Mouse (Mus musculus): ENCODE results near the gene Il17f.
"Not testable (repeated sequence)": the region's sequence is repeated elsewhere in the genome, so short reads cannot be mapped to it uniquely, and the experiment has no call there.

The Il17f gene

DNA sequence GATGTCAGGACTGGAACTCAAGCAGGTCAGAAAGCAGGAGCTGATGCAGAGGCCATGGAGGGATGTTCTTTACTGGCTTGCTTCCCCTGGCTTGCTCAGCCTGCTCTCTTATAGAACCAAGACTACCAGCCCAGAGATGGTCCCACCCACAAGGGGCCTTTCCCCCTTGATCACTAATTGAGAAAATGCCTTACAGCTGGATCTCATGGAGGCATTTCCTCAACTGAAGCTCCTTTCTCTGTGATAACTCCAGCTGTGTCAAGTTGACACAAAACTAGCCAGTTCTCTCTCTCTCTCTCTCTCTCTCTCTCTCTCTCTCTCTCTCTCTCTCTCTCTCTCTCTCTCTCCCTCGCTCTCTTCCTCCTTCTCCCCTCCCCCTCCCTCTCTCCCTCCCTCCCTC, at the start of gene Il17f:
Gene Il17f (minus strand): TSS at position 101 of the 400 bp plus-strand sequence.
- DNase-seq (ENCODE audit: low read depth) = not testable (repeated sequence)

DNA sequence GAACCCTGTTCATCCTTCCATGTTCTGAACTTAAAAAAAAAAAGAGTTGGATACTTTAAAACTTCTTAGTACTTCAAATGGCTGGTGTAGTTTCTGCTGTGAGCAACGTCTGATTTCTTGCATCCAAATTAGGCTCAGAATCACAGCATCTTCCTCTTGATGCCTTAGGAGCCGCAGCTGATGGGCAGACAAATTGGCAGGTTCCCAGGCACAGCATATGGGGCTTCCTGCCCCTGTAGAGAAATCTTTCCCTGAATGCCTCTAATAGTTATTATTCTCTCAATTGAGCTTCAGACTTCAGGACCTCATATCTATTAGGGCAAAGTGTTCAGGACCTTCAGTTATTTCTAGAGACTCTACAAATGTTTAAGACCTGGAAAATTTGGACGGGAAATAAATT, 49.5 kb upstream of the Il17f start:
- no peak for DNase-seq (ENCODE audit: low read depth)

DNA sequence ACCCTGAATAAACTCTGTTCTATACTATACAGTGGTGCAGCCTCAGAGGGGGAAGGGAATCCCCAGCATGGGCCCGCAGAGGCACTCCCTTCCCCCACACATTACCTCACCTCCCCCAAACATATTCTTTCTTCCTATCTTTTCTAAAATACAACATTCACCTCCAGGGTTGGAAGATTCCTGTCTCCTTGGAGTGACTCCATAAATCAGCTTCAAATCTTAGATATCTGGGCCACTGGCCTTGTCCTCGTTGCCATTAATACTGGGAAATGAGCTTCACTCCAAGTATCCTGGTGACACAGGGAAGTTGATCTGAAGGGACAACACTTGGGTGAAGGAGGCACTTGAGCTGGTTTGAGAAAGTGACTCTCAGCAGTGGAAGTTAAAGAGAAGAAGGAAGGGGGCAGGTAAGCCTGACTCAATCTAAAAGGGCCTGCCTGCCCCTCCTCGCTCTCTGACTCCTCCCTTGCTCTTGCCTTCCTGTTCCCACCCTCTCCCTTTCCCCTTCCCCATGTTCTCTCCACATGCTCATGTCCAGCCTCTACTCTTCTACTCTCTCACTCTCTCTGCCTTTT, 46.2 kb upstream of the Il17f start:
- DNase-seq (ENCODE audit: low read depth) = no peak

DNA sequence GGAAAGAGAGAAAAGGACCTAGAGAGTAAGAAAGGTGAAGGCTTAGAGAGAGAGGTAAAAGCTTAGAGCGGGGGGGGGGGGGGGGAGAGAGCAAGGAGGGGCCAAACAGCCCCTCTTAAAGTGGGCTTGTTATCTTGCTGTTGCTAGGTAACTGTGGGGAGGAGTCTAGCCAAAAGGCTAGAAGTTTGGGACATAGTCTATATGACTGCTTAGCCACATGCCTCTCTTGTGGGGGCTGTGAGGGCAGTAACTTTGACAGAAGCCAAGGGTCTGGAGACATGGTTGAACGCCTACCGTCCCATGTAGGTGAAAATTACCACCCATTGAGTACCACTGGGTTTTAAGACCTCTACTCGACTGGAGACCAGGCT, 42.7 kb upstream of the Il17f start:
- no peak for DNase-seq (ENCODE audit: low read depth)

DNA sequence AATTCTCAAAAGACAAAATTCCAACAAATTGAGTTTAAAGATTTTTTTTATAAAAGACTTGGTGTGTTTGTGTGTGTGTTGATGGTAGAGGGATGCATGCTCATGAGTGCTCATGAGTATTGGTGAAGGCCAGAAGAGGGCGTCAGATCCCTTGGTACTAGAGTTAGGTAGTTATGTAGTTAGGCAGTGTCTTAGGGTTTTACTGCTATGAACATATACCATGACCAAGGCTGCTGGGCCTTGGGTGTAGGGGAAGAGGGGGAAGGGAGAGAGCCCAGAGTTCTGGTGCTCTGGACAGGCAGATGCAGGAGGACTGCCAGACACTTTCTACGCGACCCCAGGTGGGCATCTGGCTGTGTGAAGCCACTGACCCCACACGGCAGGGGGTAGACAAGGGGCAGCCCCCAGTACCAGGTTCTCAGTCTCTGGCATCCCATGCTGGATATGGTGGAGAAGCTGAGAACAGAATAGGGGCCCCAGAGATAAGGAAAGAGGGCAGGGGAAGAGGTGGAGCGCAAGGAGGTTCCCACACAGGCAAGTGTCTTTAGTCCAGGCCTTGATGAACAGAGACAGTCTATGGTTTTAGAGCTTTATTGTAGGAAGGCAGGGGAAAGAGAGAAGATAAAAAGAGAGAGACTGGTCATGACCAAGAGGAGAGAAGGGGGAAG, 42.2 kb upstream of the Il17f start:
- DNase-seq (ENCODE audit: low read depth) = no peak

DNA sequence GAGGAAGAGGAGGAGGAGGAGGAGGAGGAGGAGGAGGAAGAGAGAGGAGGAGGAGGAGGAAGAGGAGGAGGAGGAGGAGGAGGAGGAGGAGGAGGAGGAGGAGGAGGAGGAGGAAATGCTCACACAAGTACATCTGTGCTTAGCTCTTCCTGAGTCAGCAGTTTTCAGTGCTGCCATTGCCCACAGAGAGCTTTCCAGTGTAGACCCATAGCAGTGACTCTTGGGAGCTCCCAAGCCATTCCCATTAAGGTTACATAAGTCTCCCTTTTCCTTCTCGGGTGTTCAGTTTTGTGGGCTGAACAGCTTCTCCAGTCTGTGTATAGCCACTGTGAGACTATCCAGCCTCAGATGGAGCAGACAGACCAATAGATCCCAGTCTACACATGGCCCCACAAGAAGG, 40.1 kb upstream of the Il17f start:
- DNase-seq (ENCODE audit: low read depth) = no peak

DNA sequence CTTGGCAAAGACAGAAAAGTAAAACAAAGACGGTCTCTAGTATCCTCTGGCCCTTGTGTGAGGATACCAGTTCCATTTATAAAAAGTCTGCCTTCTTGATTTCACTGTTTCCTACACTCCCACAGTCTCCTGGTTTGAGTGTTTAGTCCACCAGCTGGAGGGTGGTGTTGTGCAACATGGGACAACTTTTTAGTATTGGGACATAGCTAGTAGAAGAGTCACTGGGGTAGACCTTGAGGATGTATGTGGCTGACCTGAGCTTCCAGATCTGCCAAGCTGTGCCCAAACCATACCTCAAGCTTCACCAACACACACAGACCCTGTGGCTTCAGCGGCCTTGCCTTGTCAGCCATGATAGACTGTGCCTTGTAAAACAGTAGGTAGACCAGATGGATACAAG, 37.6 kb upstream of the Il17f start:
- DNase-seq (ENCODE audit: low read depth) = no peak

DNA sequence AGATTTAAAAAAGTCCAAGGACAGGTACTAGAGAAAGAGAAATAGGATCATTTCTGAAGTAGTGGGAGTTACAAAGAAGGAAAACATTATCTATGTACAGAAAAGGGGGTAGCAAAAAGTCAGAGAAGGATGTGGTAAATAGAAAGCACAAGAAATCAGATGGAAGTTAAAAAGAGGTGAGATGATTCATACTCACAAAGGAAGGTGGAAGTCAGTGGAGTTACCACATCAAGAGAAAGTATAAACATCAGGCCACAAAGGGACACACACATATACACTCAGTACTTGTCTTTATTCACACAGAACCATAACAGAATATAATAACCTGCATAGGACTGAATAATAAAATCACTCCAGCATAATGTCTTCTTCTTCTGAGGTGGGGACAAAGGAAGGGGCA, 34.6 kb upstream of the Il17f start:
- DNase-seq (ENCODE audit: low read depth) = no peak

DNA sequence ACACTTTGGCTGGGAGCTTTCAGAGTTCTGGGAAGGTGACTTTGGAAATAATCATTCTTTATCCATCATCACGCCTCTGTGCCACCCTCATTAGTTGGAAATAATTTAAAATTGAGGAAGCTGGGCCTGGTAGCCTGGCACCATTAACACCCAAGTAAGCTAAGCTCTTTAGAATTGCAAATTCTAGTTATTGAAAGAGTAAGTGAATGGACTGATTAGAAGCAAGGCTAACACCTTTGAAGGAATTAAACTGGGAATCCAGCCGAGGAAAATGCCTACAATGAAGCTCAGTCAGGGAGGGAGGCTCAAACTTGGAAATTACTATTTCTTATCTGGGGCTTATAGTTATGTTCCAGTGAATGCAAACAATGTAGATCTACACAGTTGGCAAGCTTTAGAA, 33.5 kb upstream of the Il17f start:
- no peak for DNase-seq (ENCODE audit: low read depth)

DNA sequence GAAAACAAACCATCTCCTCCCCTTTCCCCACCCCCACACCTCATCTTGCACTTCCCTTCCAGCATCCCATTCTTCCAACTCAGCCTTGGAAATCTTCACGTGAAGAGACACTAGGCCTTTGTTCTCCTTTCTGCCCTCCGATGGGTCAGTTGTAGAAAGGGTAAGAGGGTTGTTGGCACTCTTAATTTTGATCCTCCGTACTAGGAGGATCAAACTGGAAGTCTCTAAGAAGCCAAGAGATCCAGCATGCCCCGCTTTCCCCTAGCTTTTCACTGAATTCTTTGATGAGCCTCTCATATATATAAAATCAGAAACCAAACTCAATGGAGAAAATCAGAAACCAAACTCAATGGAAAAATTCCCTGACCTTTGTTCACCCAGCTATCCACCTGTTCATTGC, 33.1 kb upstream of the Il17f start:
- DNase-seq (ENCODE audit: low read depth) = no peak

DNA sequence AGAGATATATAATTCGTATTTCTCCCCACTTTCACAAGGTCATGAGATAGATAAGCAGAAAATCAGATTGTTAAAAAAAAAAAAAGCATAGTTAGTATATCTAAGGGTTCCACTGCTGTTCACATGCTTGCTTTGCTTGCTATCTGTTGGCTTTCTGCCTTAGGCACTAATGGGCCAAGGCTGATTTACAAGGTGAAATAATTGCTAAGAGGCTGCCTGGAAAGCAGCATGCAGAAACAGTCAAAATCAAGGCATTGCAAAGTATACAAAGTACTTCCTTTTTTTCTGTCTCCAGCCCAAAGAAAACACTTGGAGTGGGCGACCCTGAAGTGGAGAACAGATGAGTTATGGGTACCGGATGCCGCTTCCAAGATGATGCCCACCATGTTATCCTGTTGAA, 30.5 kb upstream of the Il17f start:
- DNase-seq (ENCODE audit: low read depth) = no peak

DNA sequence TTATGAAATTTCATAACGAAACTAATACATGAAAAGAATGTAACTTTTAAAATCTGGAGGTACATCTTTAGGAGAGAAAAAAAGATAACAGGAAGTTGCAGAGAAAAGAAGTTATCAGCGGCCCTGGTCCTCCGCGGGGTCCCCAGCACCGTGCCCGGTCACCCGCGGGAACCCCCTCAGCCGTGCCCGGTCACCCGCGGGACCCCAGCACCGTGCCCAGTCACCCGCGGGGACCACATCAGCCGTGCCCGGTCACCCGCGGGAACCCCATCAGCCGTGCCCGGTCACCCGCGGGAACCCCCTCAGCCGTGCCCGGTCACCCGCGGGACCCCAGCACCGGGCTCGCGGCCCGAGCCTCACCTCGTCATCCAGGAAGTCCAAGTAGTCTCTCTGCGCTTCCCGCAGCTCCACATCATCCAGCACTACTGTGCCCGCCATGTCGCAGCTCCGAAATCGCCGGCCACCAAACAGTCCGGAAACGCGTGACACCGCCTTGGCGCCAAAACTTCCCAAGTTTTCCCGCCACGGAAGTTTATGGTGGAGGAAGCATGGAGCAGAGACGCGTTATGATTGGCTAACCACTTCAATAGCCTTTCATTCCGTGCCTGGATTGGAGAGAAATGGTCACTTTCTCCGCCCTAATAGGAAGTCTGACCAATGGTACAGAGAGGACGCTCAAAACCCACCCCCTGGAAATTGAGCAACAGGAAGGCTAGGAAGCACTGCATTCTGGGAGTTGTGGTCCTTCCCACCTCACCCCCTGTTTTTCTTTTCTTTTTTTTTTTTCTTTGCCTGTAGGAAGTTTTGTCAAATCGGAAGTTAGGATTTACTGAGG, 29.6 kb upstream of the Il17f start, which contains the start of gene Mcm3:
Gene Mcm3 (minus strand): TSS at position 542 of the 835 bp plus-strand sequence.
- peak; percentile 96 for DNase-seq (ENCODE audit: low read depth)

DNA sequence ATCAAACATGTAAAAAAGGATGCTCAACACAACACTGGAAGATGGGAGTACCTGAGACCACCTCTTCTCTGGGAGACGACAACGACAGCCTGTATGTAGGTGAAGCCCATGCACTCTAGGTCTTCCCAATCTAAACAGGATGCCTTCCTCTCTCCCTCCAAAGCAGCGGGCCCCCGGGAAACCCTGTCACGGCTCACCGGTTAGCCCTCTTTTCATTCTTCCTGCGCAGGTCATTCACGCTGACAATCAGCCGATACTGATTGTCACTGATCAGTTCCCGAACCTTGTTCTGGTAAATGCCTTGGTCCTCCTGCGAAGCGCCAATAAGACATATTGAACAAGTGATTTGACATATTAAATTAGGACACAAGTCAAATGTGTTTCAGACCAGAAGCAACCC, 27.2 kb upstream of the Il17f start:
- no peak for DNase-seq (ENCODE audit: low read depth)

DNA sequence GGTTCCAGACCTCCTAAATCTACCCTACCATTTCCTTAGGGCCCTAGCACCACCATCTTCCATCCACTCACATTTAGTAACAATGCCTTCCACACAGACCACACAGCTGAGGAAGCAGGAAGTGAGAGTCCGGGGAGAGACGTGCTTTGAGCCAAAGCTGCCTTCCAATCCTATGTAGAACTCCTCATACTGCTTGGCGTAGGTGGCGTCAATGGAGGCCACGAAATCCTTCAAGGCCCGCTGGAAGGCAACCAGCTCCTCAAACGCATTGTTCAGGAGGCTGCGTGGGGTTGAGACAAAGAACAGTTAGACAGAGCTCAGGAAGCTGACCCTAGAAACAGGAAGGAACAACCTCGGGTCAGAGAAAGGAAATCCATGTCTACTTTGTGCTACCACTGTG, 26.8 kb upstream of the Il17f start:
- DNase-seq (ENCODE audit: low read depth) = no peak

DNA sequence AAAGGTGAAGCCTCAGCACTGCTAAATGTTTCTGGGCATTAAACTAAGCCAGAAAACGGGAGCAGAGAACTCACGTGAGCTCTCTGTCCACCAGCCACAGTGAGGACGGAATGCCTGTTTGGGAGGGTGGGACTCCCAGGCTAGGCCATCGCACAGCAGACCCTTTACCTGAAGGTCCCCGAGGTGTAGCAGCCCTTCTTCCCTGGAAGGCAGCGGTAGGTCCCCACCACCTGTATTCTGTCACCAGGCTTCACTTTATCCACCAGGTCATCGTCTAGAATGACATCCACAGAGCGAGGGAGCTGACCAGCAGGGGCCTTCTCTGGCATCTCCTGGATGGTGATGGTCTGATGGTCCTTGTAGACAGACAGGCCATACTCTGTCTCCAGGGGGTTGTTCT, 24.1 kb upstream of the Il17f start:
- no peak for DNase-seq (ENCODE audit: low read depth)

DNA sequence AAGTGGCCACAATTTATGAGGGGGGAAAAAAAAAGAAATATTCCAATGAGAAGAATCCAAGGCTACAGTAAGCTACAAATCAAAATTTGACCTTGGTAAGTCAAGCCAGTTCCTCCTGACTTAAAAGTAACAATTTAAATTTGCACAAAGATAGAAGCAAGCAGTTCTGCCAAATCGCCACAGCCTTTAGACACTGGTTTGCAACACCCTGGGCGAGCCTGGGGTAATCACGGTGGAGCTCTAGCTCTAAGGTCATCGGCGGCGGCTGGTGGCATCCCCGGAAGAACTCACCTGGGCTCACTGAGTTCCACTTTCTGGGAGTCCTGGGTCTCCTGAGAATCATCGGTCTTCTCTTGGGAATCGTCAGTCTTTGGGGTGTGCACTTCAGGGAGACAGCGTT, 14.1 kb upstream of the Il17f start:
- no peak for DNase-seq (ENCODE audit: low read depth)

DNA sequence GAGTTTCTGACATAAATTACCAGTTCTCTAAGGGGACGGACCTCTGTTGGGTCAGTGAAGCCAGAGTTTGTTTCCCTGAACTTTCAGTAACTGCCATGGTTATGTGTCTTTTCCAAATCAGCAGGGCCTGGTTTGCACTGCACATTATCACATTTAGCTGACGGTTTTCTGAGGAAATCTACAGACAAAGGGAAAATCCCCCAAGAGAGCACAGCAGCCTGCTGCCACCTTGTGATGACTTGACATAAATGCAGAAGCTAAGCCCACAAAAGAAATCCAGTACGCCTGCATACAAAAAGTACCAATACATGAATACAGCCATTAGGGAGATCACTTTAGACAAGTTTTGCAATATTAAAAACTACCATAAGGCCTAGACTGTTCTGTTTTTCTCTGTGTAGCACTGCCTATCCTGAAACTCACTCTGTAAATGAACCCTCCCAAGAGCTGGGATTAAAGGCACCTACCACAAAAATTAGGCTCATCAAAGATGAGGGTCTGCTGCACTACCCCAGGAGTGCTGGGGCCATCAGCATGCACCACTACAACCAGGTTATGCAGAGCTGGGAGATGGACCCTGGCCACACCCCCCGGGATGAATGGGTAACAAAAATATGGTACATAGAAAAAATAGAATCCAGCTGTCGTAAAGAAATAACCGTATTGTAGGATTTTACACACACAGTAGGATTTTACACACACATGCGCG, 11.4 kb upstream of the Il17f start:
- no peak for DNase-seq (ENCODE audit: low read depth)

DNA sequence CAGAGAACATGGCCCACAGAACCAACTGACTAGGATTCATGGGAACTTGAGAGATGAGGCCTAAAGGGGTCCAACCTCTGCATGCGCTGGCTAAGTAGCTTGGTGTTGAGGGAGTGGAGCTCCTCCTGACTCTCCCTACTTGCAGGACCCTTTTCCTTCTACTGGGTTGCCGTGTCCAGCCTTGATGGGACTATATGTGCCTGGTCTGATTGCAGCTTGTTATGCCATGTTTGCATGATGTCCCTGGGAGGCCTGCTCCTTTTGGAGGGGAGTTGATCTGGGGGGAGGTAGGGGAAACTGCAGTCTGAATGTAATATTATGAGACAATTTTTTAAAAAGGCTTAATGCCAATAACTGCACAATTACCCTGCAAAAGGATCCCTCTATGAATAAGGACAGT, 10.9 kb upstream of the Il17f start:
- no peak for DNase-seq (ENCODE audit: low read depth)

DNA sequence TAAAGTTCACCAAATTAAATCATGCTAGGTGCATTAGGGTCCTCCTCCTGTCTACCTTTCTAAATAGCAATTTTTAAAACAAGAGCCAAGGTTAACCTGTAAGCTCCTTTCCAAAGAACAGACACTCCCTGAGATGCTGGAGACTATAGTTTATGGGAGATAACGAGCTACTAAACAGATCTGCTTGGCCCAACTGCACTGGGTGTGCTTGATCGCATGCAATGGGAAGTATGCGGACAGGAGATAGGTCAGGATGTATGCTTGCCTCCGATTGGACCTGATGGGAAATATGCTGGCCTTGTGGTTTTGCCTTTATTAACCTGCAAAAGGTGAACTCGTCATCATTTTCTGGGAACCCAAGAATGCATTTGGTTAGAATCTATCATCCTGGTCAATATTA, 4.8 kb upstream of the Il17f start:
- peak; percentile 20 for DNase-seq (ENCODE audit: low read depth)

DNA sequence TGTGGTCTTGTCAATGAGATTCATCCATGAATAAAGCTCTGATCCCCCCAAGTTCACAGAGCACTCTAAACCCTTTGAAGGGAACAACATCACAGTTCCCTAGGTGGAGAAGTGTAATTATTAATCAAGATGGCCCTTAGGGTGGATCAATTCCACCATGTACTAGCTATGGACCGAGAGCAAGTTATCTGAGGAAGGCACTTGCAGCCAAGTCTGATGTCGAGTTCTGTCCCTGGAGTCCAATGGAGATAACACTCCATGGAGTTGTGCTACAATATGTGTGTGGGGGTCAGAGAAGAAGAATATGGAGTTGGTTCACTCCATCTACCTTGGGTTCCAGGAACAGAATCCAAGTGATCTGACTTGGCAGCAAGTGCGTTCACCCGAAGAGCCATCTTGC, 4.3 kb upstream of the Il17f start:
- no peak for DNase-seq (ENCODE audit: low read depth)

DNA sequence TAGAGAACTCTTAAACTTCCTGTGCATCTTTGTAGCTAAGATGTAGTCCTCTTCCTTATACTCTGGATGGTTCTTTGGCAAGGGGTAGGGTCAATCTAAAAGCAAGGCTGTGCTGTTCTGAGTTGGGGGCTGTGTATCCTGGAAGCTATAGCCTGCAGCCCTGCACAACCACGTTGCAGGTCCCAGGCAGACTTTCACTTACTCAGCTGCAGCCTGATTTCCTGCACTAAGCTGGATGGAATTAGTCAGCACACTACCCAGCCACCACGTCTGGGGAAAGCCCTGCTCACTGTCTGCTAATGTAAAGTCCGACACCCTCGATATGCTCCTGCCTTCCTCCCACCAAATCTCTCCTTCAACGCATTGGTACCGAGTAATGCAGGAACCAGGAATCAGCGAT, 997 bp upstream of the Il17f start:
- DNase-seq (ENCODE audit: low read depth) = no peak

DNA sequence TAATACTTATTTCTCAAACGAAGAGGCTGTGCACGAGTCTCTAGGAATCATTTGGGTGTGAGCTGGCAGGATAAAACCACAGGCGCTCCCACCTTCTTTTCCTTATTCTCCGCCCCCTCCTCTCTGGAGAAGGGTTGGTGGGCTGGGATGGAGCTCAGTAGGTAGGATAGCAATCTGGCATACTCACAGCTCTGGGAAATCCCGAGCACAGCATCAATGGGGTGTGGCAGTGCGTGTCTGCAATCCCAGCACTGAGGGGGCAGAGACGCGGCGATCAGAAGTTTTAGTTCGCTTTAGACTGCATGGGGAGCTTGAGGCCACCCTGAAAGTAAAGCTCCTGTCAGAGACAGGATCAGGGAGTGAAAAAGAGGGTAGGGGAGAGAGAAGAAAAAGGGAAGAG, 2.0 kb downstream of the Il17f start:
- no peak for DNase-seq (ENCODE audit: low read depth)

DNA sequence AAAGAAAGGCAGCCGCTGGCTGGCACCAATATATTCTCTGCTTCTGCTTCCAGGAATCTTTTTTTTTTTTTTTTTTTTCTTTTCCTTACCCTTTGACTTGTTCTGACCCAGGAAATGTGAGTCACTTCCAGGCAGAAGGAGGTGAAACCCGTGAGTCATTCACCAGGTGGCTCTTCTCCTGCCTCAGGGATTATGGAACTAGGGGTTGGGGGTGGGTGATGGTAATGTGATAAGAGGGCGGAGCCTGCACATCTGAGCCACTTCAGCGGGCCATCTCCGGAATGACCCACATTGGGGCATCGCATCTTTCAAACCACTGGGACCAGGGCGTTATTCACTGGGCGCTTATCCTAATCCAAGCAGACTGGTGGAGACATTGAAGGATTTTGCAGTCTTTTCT, 3.4 kb downstream of the Il17f start:
- DNase-seq (ENCODE audit: low read depth) = no peak

All from c-Kit-positive CD71-positive TER-119-negative erythroid progenitor cells, embryonic 14.5 days (primary cell).